Comparison of ENCODE assay signal across 8 mouse cellular contexts in genomic region chr9:104001921-104002859, GRCm38 (mm10). TPM values are rescaled to one million over a fixed set of nuclear protein-coding genes. Genes with fewer than 3 reads are reported as not detected.
A peak's percentile ranks its signal among the peaks of the same experiment; 100 is the strongest.
DNase-seq lines count a peak whose midpoint lies in the region; ATAC-seq and TF ChIP-seq lines count a peak whose summit lies in the region.

Nphp3 (plus strand) TSS chr9:104002544.

- DNase-seq in CD8-positive naive resting alpha-beta T cell, adult 2 months (ENCODE audit: low read depth in 2 of 2, low spot score in 2 of 2): peak; percentile 98 to 99
- DNase-seq in c-Kit-positive CD71-negative TER-119-negative erythroid progenitor cells, embryonic 14.5 days (ENCODE audit: low read depth): peak; percentile 99
- peak; percentile 98 for DNase-seq in forebrain, embryonic 10.5 days (ENCODE audit: extremely low spot score, low spot score)
- peak; percentile 100 for DNase-seq in kidney, postnatal 25 days
- DNase-seq in liver, embryonic 14.5 days (ENCODE audit: low read depth in 3 of 3, low spot score in 3 of 3): peak; percentile 84 to 87 (median 85)
- DNase-seq in neural tube, embryonic 11.5 days (ENCODE audit: low spot score): peak; percentile 99
- peak; percentile 100 for DNase-seq in stomach, postnatal 0 days (ENCODE audit: low spot score)

- no peaks in the 10 kb centered on the region for H3K9me3 ChIP-seq in forebrain, embryonic 10.5 days
- H3K9me3 ChIP-seq in heart, embryonic 15.5 days (replicated peaks): no peaks in the 10 kb centered on the region
- no peaks in the 10 kb centered on the region for H3K9me3 ChIP-seq in liver, embryonic 14.5 days (ENCODE audit: control insufficient read depth, low read length)
- no peaks in the 10 kb centered on the region for H3K9me3 ChIP-seq in neural tube, embryonic 11.5 days (ENCODE audit: control insufficient read depth, low read length)
- H3K9me3 ChIP-seq in stomach, postnatal 0 days (ENCODE audit: control insufficient read depth, low read length): no peaks in the 10 kb centered on the region

- TF ChIP-seq CTCF in liver, embryonic 14.5 days (IDR thresholded peaks at IDR 0.05; ENCODE audit: low read depth): no peak
- TF ChIP-seq CTCF in stomach, postnatal 0 days (IDR thresholded peaks at IDR 0.05; ENCODE audit: low read depth): peak; percentile 51

- H3K36me3 ChIP-seq in forebrain, embryonic 10.5 days (replicated peaks): peaks cover 12% of the 10 kb centered on the region
- peaks cover 8% of the 10 kb centered on the region; the same call in 1 of the 2 replicates for H3K36me3 ChIP-seq in heart, embryonic 15.5 days
- H3K36me3 ChIP-seq in liver, embryonic 14.5 days (replicated peaks; ENCODE audit: control insufficient read depth, insufficient read depth, low read depth): no peaks in the 10 kb centered on the region
- H3K36me3 ChIP-seq in neural tube, embryonic 11.5 days (ENCODE audit: control insufficient read depth, insufficient read depth, low read length): no peaks in the 10 kb centered on the region
- peaks cover 4% of the 10 kb centered on the region; the same call in 1 of the 2 replicates for H3K36me3 ChIP-seq in stomach, postnatal 0 days (ENCODE audit: control insufficient read depth, insufficient read depth, low read length)

- H3K27ac ChIP-seq in forebrain, embryonic 10.5 days: peak within 1 kb of the TSS; percentile 88
- H3K27ac ChIP-seq in heart, embryonic 15.5 days: peak within 1 kb of the TSS; percentile 89
- H3K27ac ChIP-seq in liver, embryonic 14.5 days: no peak within 1 kb of the TSS
- H3K27ac ChIP-seq in neural tube, embryonic 11.5 days (ENCODE audit: low read depth, low read length): 0 out of 2 replicates have a peak within 1 kb of the TSS, but pooled peaks have one; percentile 44
- peak within 1 kb of the TSS; percentile 94 for H3K27ac ChIP-seq in stomach, postnatal 0 days (replicated peaks)

- peaks cover 14% of the 10 kb centered on the region; the same call in 1 of the 2 replicates for H3K27me3 ChIP-seq in forebrain, embryonic 10.5 days (ENCODE audit: poor library complexity, severe bottlenecking)
- H3K27me3 ChIP-seq in heart, embryonic 15.5 days: no peaks in the 10 kb centered on the region
- H3K27me3 ChIP-seq in liver, embryonic 14.5 days (ENCODE audit: control insufficient read depth, insufficient read depth, low read length): no peaks in the 10 kb centered on the region
- no peaks in the 10 kb centered on the region for H3K27me3 ChIP-seq in neural tube, embryonic 11.5 days (ENCODE audit: control insufficient read depth, insufficient read depth, low read length)
- H3K27me3 ChIP-seq in stomach, postnatal 0 days (ENCODE audit: control insufficient read depth, insufficient read depth, low read length): no peaks in the 10 kb centered on the region

- H3K4me3 ChIP-seq in forebrain, embryonic 10.5 days: peak within 1 kb of the TSS; percentile 82
- peak within 1 kb of the TSS; percentile 84 for H3K4me3 ChIP-seq in heart, embryonic 15.5 days
- peak within 1 kb of the TSS; percentile 57 to 75 for H3K4me3 ChIP-seq in liver, embryonic 14.5 days (ENCODE audit: insufficient read depth in 1 of 2, low read depth in 2 of 2, low read length in 2 of 2)
- peak within 1 kb of the TSS; percentile 60 for H3K4me3 ChIP-seq in neural tube, embryonic 11.5 days (ENCODE audit: low read depth, low read length)
- peak within 1 kb of the TSS; percentile 77 for H3K4me3 ChIP-seq in stomach, postnatal 0 days (ENCODE audit: low read depth, low read length)

- WGBS in forebrain, embryonic 10.5 days: 1% methylated on average over 55 of the region's 55 CpGs
- WGBS in heart, embryonic 15.5 days: under 1% methylated on average over 55 of the region's 55 CpGs
- under 1% methylated on average over 55 of the region's 55 CpGs for WGBS in liver, embryonic 14.5 days (ENCODE audit: insufficient replicate concordance)
- under 1% methylated on average over 54 of the region's 55 CpGs for WGBS in neural tube, embryonic 11.5 days
- 1% methylated on average over 54 of the region's 55 CpGs for WGBS in stomach, postnatal 0 days

- ATAC-seq in heart, embryonic 15.5 days (replicated peaks; ENCODE audit: insufficient number of reproducible peaks, insufficient read depth, low FRiP score, low read depth): peak; percentile 98
- peak; percentile 90 for ATAC-seq in liver, embryonic 14.5 days (ENCODE audit: insufficient read depth)
- peak; percentile 97 for ATAC-seq in neural tube, embryonic 11.5 days (ENCODE audit: insufficient read depth, low FRiP score, low TSS enrichment)
- ATAC-seq in stomach, postnatal 0 days (ENCODE audit: low FRiP score, low TSS enrichment): peak; percentile 99

- H3K9ac ChIP-seq in heart, embryonic 15.5 days: peak within 1 kb of the TSS; percentile 74
- H3K9ac ChIP-seq in liver, embryonic 14.5 days (replicated peaks): no peak within 1 kb of the TSS; the same call in 1 of the 2 replicates
- peak within 1 kb of the TSS; percentile 55 for H3K9ac ChIP-seq in neural tube, embryonic 11.5 days (ENCODE audit: low read length)
- peak within 1 kb of the TSS; percentile 87 for H3K9ac ChIP-seq in stomach, postnatal 0 days (ENCODE audit: low read length)

- TF ChIP-seq EP300 in liver, embryonic 14.5 days (IDR thresholded peaks at IDR 0.05; ENCODE audit: low read depth): no peak
- no peak for TF ChIP-seq EP300 in stomach, postnatal 0 days (optimal IDR thresholded peaks at IDR 0.05)

- peaks cover 28% of the 10 kb centered on the region for H3K4me1 ChIP-seq in forebrain, embryonic 10.5 days
- H3K4me1 ChIP-seq in heart, embryonic 15.5 days (replicated peaks): peaks cover 24% of the 10 kb centered on the region
- H3K4me1 ChIP-seq in liver, embryonic 14.5 days (replicated peaks; ENCODE audit: control insufficient read depth in 2 of 2, insufficient read depth in 2 of 2, low read length in 1 of 2): peaks cover 0 to 6% of the 10 kb centered on the region in 2 experiments; a peak in 2 of 4 replicates
- H3K4me1 ChIP-seq in neural tube, embryonic 11.5 days (ENCODE audit: control insufficient read depth, insufficient read depth, low read length): 0 out of 2 replicates have a peak, but pooled peaks cover 4% of the 10 kb centered on the region
- H3K4me1 ChIP-seq in stomach, postnatal 0 days (replicated peaks; ENCODE audit: control insufficient read depth, insufficient read depth): no peaks in the 10 kb centered on the region

- H3K4me2 ChIP-seq in heart, embryonic 15.5 days: peak within 1 kb of the TSS; percentile 86
- peak within 1 kb of the TSS; percentile 66 for H3K4me2 ChIP-seq in liver, embryonic 14.5 days (ENCODE audit: low read depth)
- peak within 1 kb of the TSS; percentile 55 for H3K4me2 ChIP-seq in neural tube, embryonic 11.5 days (ENCODE audit: low read depth)
- H3K4me2 ChIP-seq in stomach, postnatal 0 days (replicated peaks; ENCODE audit: low read depth): peak within 1 kb of the TSS; percentile 83

RNA-seq across cellular contexts. Expression of gene Nphp3, which starts in this region (rescaled TPM):
- polyA plus RNA-seq in forebrain, embryonic 10.5 days (2016; fragmentation: Nextera tagmentation; extraction: Ambion mirVana): 3.8 and 4.4 TPM in 2 replicates
- 2.9 and 4.2 TPM in 2 replicates for polyA plus RNA-seq in heart, embryonic 15.5 days (2015; fragmentation: Nextera tagmentation; extraction: Ambion mirVana)
- 2.1 and 2.7 TPM in 2 replicates for polyA plus RNA-seq in liver, embryonic 14.5 days (2012; rRNA removed)
- polyA plus RNA-seq in liver, embryonic 14.5 days (2014; fragmentation: Nextera tagmentation; extraction: Ambion mirVana): 0.74 and 1.0 TPM in 2 replicates
- 3.6 and 5.4 TPM in 2 replicates for polyA plus RNA-seq in neural tube, embryonic 11.5 days (2014; fragmentation: Nextera tagmentation; extraction: Ambion mirVana)
- 1.8 and 2.1 TPM in 2 replicates for polyA plus RNA-seq in stomach, postnatal 0 days (2015; fragmentation: Nextera tagmentation; extraction: Ambion mirVana)
